Mouse (Mus musculus): ENCODE data around the gene Matk.

- no peak for TF ChIP-seq CTCF (IDR thresholded peaks at IDR 0.05; ENCODE audit: borderline replicate concordance, insufficient read depth, low read length)
- TF ChIP-seq POLR2A (IDR thresholded peaks at IDR 0.05; ENCODE audit: low read depth, low read length): no peak
These were observed 22.8 kb upstream of the Matk start for GRCm38 (mm10) chr10:81229735-81230437.

Data from embryonic fibroblast, embryonic 13.5 days (primary cell).